In genomic region chr5:33635361-33635760, GRCm38 (mm10) we compare ENCODE assay signal across 27 mouse cellular contexts. TPM values are rescaled to one million over a fixed set of nuclear protein-coding genes. Genes with fewer than 3 reads are reported as not detected.
DNase-seq lines count a peak whose midpoint lies in the region; ATAC-seq and TF ChIP-seq lines count a peak whose summit lies in the region.
"Had no signal": no experiment of that assay in that cellular context is flagged by ENCODE, and none has a peak within 500 bp of the region (broad histone marks: within the 10 kb centered on the region; RNA-seq: fewer than 3 reads in every experiment).

No protein-coding gene starts in this region.

- TF ChIP-seq CTCF in lung, postnatal 0 days (IDR thresholded peaks at IDR 0.05): no peak

- 46% methylated on average over 3 of the region's 3 CpGs for WGBS in liver, embryonic 13.5 days (ENCODE audit: insufficient replicate concordance)
- 43% methylated on average over 3 of the region's 3 CpGs for WGBS in liver, embryonic 15.5 days (ENCODE audit: insufficient replicate concordance)
- WGBS in midbrain, embryonic 16.5 days: 99% methylated on average over 3 of the region's 3 CpGs
- WGBS in lung, postnatal 0 days: 86% methylated on average over 3 of the region's 3 CpGs

- peaks cover 53% of the 10 kb centered on the region for H3K36me3 ChIP-seq in liver, embryonic 13.5 days
- H3K36me3 ChIP-seq in liver, embryonic 15.5 days (replicated peaks): peaks cover 50% of the 10 kb centered on the region
- peaks cover 3% of the 10 kb centered on the region; the same call in 1 of the 2 replicates for H3K36me3 ChIP-seq in midbrain, embryonic 16.5 days (ENCODE audit: control insufficient read depth, insufficient read depth, low read length)
- peaks cover 2% of the 10 kb centered on the region; the same call in 1 of the 2 replicates for H3K36me3 ChIP-seq in lung, postnatal 0 days (ENCODE audit: insufficient read depth, low read length)

- ATAC-seq in liver, embryonic 13.5 days (ENCODE audit: low read depth): peak; percentile 62
- ATAC-seq in liver, embryonic 15.5 days (ENCODE audit: insufficient read depth): peak; percentile 29; the same call in 1 of the 2 replicates
- ATAC-seq in megakaryocyte progenitor cell, adult 5-6 weeks (replicated peaks; ENCODE audit: poor library complexity): peak; percentile 67
- no peak for ATAC-seq in midbrain, embryonic 16.5 days
- no peak for ATAC-seq in lung, postnatal 0 days
- ATAC-seq: CD4-positive, CD25-positive, alpha-beta regulatory T cell, adult 4 months; forebrain, embryonic 16.5 days had no signal

- no peak overlapping the region for H3K4me3 ChIP-seq in liver, embryonic 13.5 days (replicated peaks)
- no peak overlapping the region for H3K4me3 ChIP-seq in liver, embryonic 15.5 days (replicated peaks)
- H3K4me3 ChIP-seq in midbrain, embryonic 16.5 days (ENCODE audit: low read depth, low read length): no peak overlapping the region
- no peak overlapping the region for H3K4me3 ChIP-seq in lung, postnatal 0 days (ENCODE audit: low read depth, low read length)
- H3K4me3 ChIP-seq: embryonic facial prominence, embryonic 10.5 days; embryonic facial prominence, embryonic 13.5 days; erythroblast, embryonic 14.5 days; forebrain, embryonic 12.5 days; heart, adult 2 months; heart, embryonic 10.5 days; heart, embryonic 13.5 days; hindbrain, embryonic 12.5 days; hindbrain, embryonic 15.5 days had no signal

- TF ChIP-seq EP300 in lung, postnatal 0 days (IDR thresholded peaks at IDR 0.05): no peak

- H3K27ac ChIP-seq in liver, embryonic 13.5 days: no peak overlapping the region
- peak overlapping the region; percentile 43; the same call in 1 of the 2 replicates for H3K27ac ChIP-seq in liver, embryonic 15.5 days (replicated peaks)
- no peak overlapping the region for H3K27ac ChIP-seq in midbrain, embryonic 16.5 days (ENCODE audit: low read length)
- no peak overlapping the region for H3K27ac ChIP-seq in lung, postnatal 0 days (ENCODE audit: low read length)
- H3K27ac ChIP-seq: embryonic facial prominence, embryonic 10.5 days; embryonic facial prominence, embryonic 13.5 days; forebrain, embryonic 12.5 days; heart, adult 2 months; heart, embryonic 10.5 days; heart, embryonic 13.5 days; hindbrain, embryonic 12.5 days; hindbrain, embryonic 15.5 days had no signal

- peaks cover 32% of the 10 kb centered on the region for H3K4me1 ChIP-seq in liver, embryonic 13.5 days (replicated peaks)
- H3K4me1 ChIP-seq in liver, embryonic 15.5 days (replicated peaks): peaks cover 34% of the 10 kb centered on the region
- H3K4me1 ChIP-seq in midbrain, embryonic 16.5 days (ENCODE audit: control insufficient read depth, insufficient read depth, low read length): peaks cover 3% of the 10 kb centered on the region; the same call in 1 of the 2 replicates
- H3K4me1 ChIP-seq in lung, postnatal 0 days (ENCODE audit: insufficient read depth, low read depth, low read length): peaks cover 3% of the 10 kb centered on the region; the same call in 1 of the 2 replicates

- H3K9me3 ChIP-seq in liver, embryonic 13.5 days (replicated peaks): no peaks in the 10 kb centered on the region
- no peaks in the 10 kb centered on the region for H3K9me3 ChIP-seq in liver, embryonic 15.5 days (replicated peaks)
- H3K9me3 ChIP-seq in midbrain, embryonic 16.5 days (replicated peaks; ENCODE audit: control insufficient read depth, low read length, poor library complexity, severe bottlenecking): no peaks in the 10 kb centered on the region
- no peaks in the 10 kb centered on the region for H3K9me3 ChIP-seq in lung, postnatal 0 days (ENCODE audit: low read length)
- H3K9me3 ChIP-seq: embryonic facial prominence, embryonic 10.5 days; embryonic facial prominence, embryonic 13.5 days; forebrain, embryonic 12.5 days; heart, embryonic 10.5 days; heart, embryonic 13.5 days; hindbrain, embryonic 12.5 days; hindbrain, embryonic 15.5 days had no signal

- intact Hi-C loops in heart, postnatal 10 days (cut with DNase I): no loop called here

- no peak for DNase-seq in liver, embryonic 13.5 days
- no peak for DNase-seq in lung, postnatal 0 days (ENCODE audit: low spot score)
- no peak for DNase-seq in heart, postnatal 10 days
- DNase-seq: adrenal gland, adult 2 months; adrenal gland, postnatal 14 days; cerebellum, adult 11 months; cerebellum, adult 2 months; cerebellum, adult 9-11 months; cerebellum, postnatal 25 days; embryo, embryonic 11 days; gastrocnemius, postnatal 10 days; gastrocnemius, postnatal 36 days; heart, adult 2 months had no signal

- no peak overlapping the region for H3K9ac ChIP-seq in liver, embryonic 13.5 days
- no peak overlapping the region for H3K9ac ChIP-seq in liver, embryonic 15.5 days
- no peak overlapping the region for H3K9ac ChIP-seq in midbrain, embryonic 16.5 days (ENCODE audit: low read depth, low read length)
- H3K9ac ChIP-seq in lung, postnatal 0 days (replicated peaks; ENCODE audit: low read depth): no peak overlapping the region
- H3K9ac ChIP-seq: embryonic facial prominence, embryonic 13.5 days; forebrain, embryonic 12.5 days; heart, embryonic 13.5 days; hindbrain, embryonic 12.5 days; hindbrain, embryonic 15.5 days had no signal

- no peak overlapping the region for H3K4me2 ChIP-seq in liver, embryonic 13.5 days
- no peak overlapping the region for H3K4me2 ChIP-seq in liver, embryonic 15.5 days
- no peak overlapping the region for H3K4me2 ChIP-seq in midbrain, embryonic 16.5 days (ENCODE audit: low read length)
- H3K4me2 ChIP-seq in lung, postnatal 0 days (replicated peaks; ENCODE audit: low read depth, low read length): no peak overlapping the region
- H3K4me2 ChIP-seq: embryonic facial prominence, embryonic 13.5 days; forebrain, embryonic 12.5 days; heart, embryonic 13.5 days; hindbrain, embryonic 12.5 days; hindbrain, embryonic 15.5 days had no signal

- H3K27me3 ChIP-seq in liver, embryonic 13.5 days: no peaks in the 10 kb centered on the region
- no peaks in the 10 kb centered on the region for H3K27me3 ChIP-seq in liver, embryonic 15.5 days
- no peaks in the 10 kb centered on the region for H3K27me3 ChIP-seq in midbrain, embryonic 16.5 days (ENCODE audit: control insufficient read depth, insufficient read depth, low read depth, low read length)
- no peaks in the 10 kb centered on the region for H3K27me3 ChIP-seq in lung, postnatal 0 days (replicated peaks; ENCODE audit: insufficient read depth, low read length)
- H3K27me3 ChIP-seq: embryonic facial prominence, embryonic 13.5 days; heart, embryonic 13.5 days; hindbrain, embryonic 12.5 days; hindbrain, embryonic 15.5 days had no signal

RNA-seq across cellular contexts. Expression of gene Gm9903, which starts 5.6 kb away (rescaled TPM):
- 0.13 TPM in 1 of 2 replicates, not detected in the other for polyA plus RNA-seq in liver, embryonic 13.5 days (2015; fragmentation: Nextera tagmentation; extraction: Ambion mirVana)
- 0.08 TPM in 2 replicates for polyA plus RNA-seq in liver, embryonic 15.5 days (2015; fragmentation: Nextera tagmentation; extraction: Ambion mirVana)
- 0.37 and 0.74 TPM in 2 replicates for total RNA-seq in megakaryocyte progenitor cell, adult 5-6 weeks (2015)
- total RNA-seq in megakaryocyte progenitor cell, adult 5-6 weeks (2017): 1.1 TPM in 1 of 2 replicates, not detected in the other
- 0.70 and 0.89 TPM in 2 replicates for polyA plus RNA-seq in midbrain, embryonic 16.5 days (2015; fragmentation: Nextera tagmentation; extraction: Ambion mirVana)
- 0.37 and 0.41 TPM in 2 replicates for polyA plus RNA-seq in lung, postnatal 0 days (2015; fragmentation: Nextera tagmentation; extraction: Ambion mirVana)
- 1 to 10 TPM; 1.2 TPM for total RNA-seq in heart, postnatal 10 days (2021)
- total RNA-seq: common myeloid progenitor, adult 5-6 weeks had no signal
- polyA plus RNA-seq: erythroblast, embryonic 14.5 days had no signal

RNA-seq across cellular contexts. Expression of gene Fam53a, which starts 5.9 kb away (rescaled TPM):
- polyA plus RNA-seq in liver, embryonic 13.5 days (2015; fragmentation: Nextera tagmentation; extraction: Ambion mirVana): 26.7 and 31.3 TPM in 2 replicates
- 18.3 and 19.7 TPM in 2 replicates for polyA plus RNA-seq in liver, embryonic 15.5 days (2015; fragmentation: Nextera tagmentation; extraction: Ambion mirVana)
- 16.1 and 27.6 TPM in 2 replicates for total RNA-seq in megakaryocyte progenitor cell, adult 5-6 weeks (2015)
- total RNA-seq in megakaryocyte progenitor cell, adult 5-6 weeks (2017): 16.6 and 25.9 TPM in 2 replicates
- polyA plus RNA-seq in midbrain, embryonic 16.5 days (2015; fragmentation: Nextera tagmentation; extraction: Ambion mirVana): 30.3 and 31.0 TPM in 2 replicates
- 43.9 and 46.1 TPM in 2 replicates for polyA plus RNA-seq in lung, postnatal 0 days (2015; fragmentation: Nextera tagmentation; extraction: Ambion mirVana)
- total RNA-seq in heart, postnatal 10 days (2021): 10 to 100 TPM; 33.5 to 34.1 TPM

RNA-seq across cellular contexts. Expression of gene Slbp, which starts 17.0 kb away (rescaled TPM):
- 319 and 390 TPM in 2 replicates for polyA plus RNA-seq in liver, embryonic 13.5 days (2015; fragmentation: Nextera tagmentation; extraction: Ambion mirVana)
- polyA plus RNA-seq in liver, embryonic 15.5 days (2015; fragmentation: Nextera tagmentation; extraction: Ambion mirVana): 246 and 270 TPM in 2 replicates
- 206 and 223 TPM in 2 replicates for total RNA-seq in megakaryocyte progenitor cell, adult 5-6 weeks (2015)
- 253 and 266 TPM in 2 replicates for total RNA-seq in megakaryocyte progenitor cell, adult 5-6 weeks (2017)
- polyA plus RNA-seq in midbrain, embryonic 16.5 days (2015; fragmentation: Nextera tagmentation; extraction: Ambion mirVana): 119 and 123 TPM in 2 replicates
- polyA plus RNA-seq in lung, postnatal 0 days (2015; fragmentation: Nextera tagmentation; extraction: Ambion mirVana): 81.2 and 85.6 TPM in 2 replicates
- 10 to 100 TPM; 27.6 to 29.5 TPM for total RNA-seq in heart, postnatal 10 days (2021)

RNA-seq across cellular contexts. Expression of gene Tacc3, which starts 22.6 kb away (rescaled TPM):
- polyA plus RNA-seq in liver, embryonic 13.5 days (2015; fragmentation: Nextera tagmentation; extraction: Ambion mirVana): 158 and 183 TPM in 2 replicates
- polyA plus RNA-seq in liver, embryonic 15.5 days (2015; fragmentation: Nextera tagmentation; extraction: Ambion mirVana): 134 and 140 TPM in 2 replicates
- 180 and 190 TPM in 2 replicates for total RNA-seq in megakaryocyte progenitor cell, adult 5-6 weeks (2015)
- 184 and 199 TPM in 2 replicates for total RNA-seq in megakaryocyte progenitor cell, adult 5-6 weeks (2017)
- 25.0 and 28.4 TPM in 2 replicates for polyA plus RNA-seq in midbrain, embryonic 16.5 days (2015; fragmentation: Nextera tagmentation; extraction: Ambion mirVana)
- 12.5 and 14.5 TPM in 2 replicates for polyA plus RNA-seq in lung, postnatal 0 days (2015; fragmentation: Nextera tagmentation; extraction: Ambion mirVana)
- 10 to 100 TPM; 16.8 to 20.7 TPM for total RNA-seq in heart, postnatal 10 days (2021)

RNA-seq across cellular contexts. Expression of gene Tmem129, which starts 22.9 kb away (rescaled TPM):
- polyA plus RNA-seq in liver, embryonic 13.5 days (2015; fragmentation: Nextera tagmentation; extraction: Ambion mirVana): 20.2 and 21.9 TPM in 2 replicates
- polyA plus RNA-seq in liver, embryonic 15.5 days (2015; fragmentation: Nextera tagmentation; extraction: Ambion mirVana): 20.6 and 23.1 TPM in 2 replicates
- 15.9 and 17.5 TPM in 2 replicates for total RNA-seq in megakaryocyte progenitor cell, adult 5-6 weeks (2015)
- 17.8 and 23.7 TPM in 2 replicates for total RNA-seq in megakaryocyte progenitor cell, adult 5-6 weeks (2017)
- polyA plus RNA-seq in midbrain, embryonic 16.5 days (2015; fragmentation: Nextera tagmentation; extraction: Ambion mirVana): 29.1 and 29.7 TPM in 2 replicates
- 22.5 and 25.1 TPM in 2 replicates for polyA plus RNA-seq in lung, postnatal 0 days (2015; fragmentation: Nextera tagmentation; extraction: Ambion mirVana)
- total RNA-seq in heart, postnatal 10 days (2021): 10 to 100 TPM; 16.5 to 20.8 TPM

Comparison
In these comparisons a context has a peak if more than half of its experiments do, and no peak if none do; other contexts are left out.
1. ATAC-seq: peak in liver, embryonic 13.5 days (single experiment), liver, embryonic 15.5 days (single experiment) and megakaryocyte progenitor cell, adult 5-6 weeks (single experiment); none in midbrain, embryonic 16.5 days (single experiment) and lung, postnatal 0 days (single experiment).